Mouse (Mus musculus) stomach, postnatal 0 days (tissue): ENCODE results near the gene Ciz1.

ENCODE experiments used
- CTCF ChIP-seq: IDR thresholded peaks from 2 replicates; pipeline ENCODE4 v1.5.1; 2016; ENCODE audit warnings: antibody characterized with exemption, low read depth, mild to moderate bottlenecking, moderate library complexity
- EP300 ChIP-seq: optimal IDR thresholded peaks from 2 replicates; pipeline ENCODE3; 2016; ENCODE audit warnings: antibody characterized with exemption

DNA sequence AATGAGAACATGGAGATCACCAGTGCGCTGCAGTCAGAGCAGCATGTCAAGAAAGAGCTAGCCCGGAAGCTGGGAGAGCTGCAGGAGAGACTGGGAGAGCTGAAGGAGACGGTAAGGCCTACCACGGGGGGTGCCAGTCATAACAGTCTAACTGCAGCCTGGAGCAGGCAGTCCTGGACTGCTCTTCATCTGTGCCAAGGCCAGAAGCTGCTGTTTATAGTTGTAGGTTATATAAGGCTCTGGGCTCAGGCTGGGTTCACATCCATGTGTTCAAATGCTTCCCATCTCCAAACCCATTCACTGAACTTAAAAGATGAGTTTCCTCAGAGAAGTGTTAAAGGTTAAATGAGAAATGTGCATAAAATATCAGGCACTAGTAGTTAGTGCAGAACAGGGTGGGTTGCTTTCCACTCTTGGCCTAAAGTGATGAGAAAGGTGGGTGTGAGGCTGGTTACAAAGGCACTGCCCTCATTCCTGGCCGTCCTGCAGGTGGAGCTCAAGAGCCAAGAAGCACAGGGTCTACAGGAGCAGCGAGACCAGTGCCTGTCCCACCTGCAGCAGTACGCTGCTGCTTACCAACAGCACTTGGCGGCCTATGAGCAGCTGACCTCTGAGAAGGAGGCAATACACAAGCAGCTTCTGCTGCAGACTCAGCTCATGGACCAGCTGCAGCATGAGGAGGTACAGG, 47.8 kb upstream of the Ciz1 start:
- TF ChIP-seq CTCF (peak; percentile 83), EP300 (no peak)
